Mouse (Mus musculus) stomach, embryonic 15.5 days (tissue): ENCODE results near the gene Fam208a. TPM values are rescaled to one million over a fixed set of nuclear protein-coding genes. Genes with fewer than 3 reads are reported as not detected.

ENCODE experiments used
- ATAC-seq: fragments of 200-750 bp; cut with Nextera tagmentation; 2 replicates; pipeline ENCODE4 v1.8.0; 2017; ENCODE audit warnings: low read depth, moderate number of reproducible peaks, moderate TSS enrichment; ENCODE audit not compliant: insufficient read depth, low FRiP score
- H3K27ac ChIP-seq: fragments of 300-500 bp; sonication (generic); 2 replicates; pipeline ENCODE4 v1.5.1; 2015; ENCODE audit warnings: mild to moderate bottlenecking, inconsistent platforms
- H3K27me3 ChIP-seq: fragments of 300-500 bp; sonication (generic); replicated peaks from 2 replicates; pipeline ENCODE4 v1.6.1; 2015; ENCODE audit warnings: inconsistent platforms
- H3K36me3 ChIP-seq: fragments of 300-500 bp; sonication (generic); 2 replicates; pipeline ENCODE4 v1.6.1; 2015; ENCODE audit warnings: inconsistent platforms
- H3K4me1 ChIP-seq: fragments of 300-500 bp; sonication (generic); 2 replicates; pipeline ENCODE4 v1.6.1; 2015; ENCODE audit warnings: inconsistent platforms
- H3K4me2 ChIP-seq: fragments of 300-500 bp; sonication (generic); 2 replicates; pipeline ENCODE4 v1.6.1; 2015; ENCODE audit warnings: mild to moderate bottlenecking, inconsistent platforms
- H3K4me3 ChIP-seq: fragments of 300-500 bp; sonication (generic); replicated peaks from 2 replicates; pipeline ENCODE4 v1.5.1; 2015; ENCODE audit warnings: inconsistent platforms
- H3K9ac ChIP-seq: fragments of 300-500 bp; sonication (generic); 2 replicates; pipeline ENCODE4 v1.6.1; 2015; ENCODE audit warnings: inconsistent platforms
- H3K9me3 ChIP-seq: fragments of 300-500 bp; sonication (generic); 2 replicates; pipeline ENCODE4 v1.6.1; 2016; ENCODE audit warnings: inconsistent platforms
- WGBS: fragments of 180-500 bp; shearing (Covaris S2); methylation state at CpG from one replicate; pipeline ENCODE4 v1.1.7; 2015; 5-methylcytosine and 5-hydroxymethylcytosine counted together
- microRNA-seq: library from miRNA; unstranded; fragments of <30 nt; microRNA quantifications from one replicate; pipeline ENCODE4, GENCODE M21; 2016
- polyA plus RNA-seq: library from polyadenylated mRNA; unstranded; fragments of >200 nt; fragmentation: Nextera tagmentation; extraction: Ambion mirVana; gene quantifications from 2 replicates; pipeline ENCODE4 v1.2.1, GENCODE M21; 2015

The Fam208a gene
- polyA plus RNA-seq, 1 experiment from 2014 or later: 14.3 TPM

DNA sequence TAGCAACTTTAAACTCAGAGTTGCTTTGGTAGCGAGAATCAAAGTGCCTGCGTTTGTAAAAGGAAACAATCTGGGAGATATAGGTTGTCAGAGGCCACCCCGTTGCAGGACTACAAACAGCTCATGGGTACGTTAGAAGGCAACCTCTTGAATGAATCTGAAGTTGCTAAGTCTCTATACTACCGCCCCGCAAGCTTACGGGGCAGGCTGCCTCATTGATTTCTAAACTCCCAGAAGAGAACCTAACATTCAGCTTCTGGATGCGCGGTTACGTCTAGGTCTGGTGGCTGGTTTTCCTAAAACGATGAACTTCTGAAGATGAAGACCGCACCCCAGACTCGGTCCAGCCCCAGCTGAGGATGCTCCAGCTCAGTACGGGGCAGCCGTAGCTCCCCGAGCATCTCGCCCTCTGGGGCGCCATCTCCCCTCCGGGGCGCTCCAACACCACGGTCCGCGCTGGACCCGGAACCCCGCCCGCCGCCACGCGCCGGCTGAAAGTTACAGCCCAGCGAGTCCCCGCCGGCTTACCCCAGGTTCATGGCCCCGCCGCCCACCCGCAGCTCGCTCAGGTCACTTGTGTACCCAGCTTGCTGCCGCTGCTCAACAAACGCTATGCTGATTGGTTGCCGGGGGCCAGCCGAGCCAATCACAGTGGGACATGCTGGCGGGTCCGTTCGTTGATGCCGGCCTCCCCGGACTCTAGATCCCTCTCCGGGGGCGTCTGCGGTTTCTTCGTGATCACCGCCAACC is 79.4 kb downstream of the Fam208a start, which contains the start of gene Ccdc66:
Gene Ccdc66 (minus strand): TSS at position 567 of the 750 bp plus-strand sequence.
- no peaks in the 10 kb centered on the region for H3K27me3 ChIP-seq
- H3K9me3 ChIP-seq: no peaks in the 10 kb centered on the region
- H3K4me3 ChIP-seq: peak within 1 kb of the TSS; percentile 93
- peak within 1 kb of the TSS; percentile 72 for H3K4me2 ChIP-seq
- peak within 1 kb of the TSS; percentile 64 for H3K27ac ChIP-seq
- no peaks in the 10 kb centered on the region for H3K4me1 ChIP-seq
- ATAC-seq: peak; percentile 96
- H3K36me3 ChIP-seq: no peaks in the 10 kb centered on the region
- WGBS: under 1% methylated on average over 51 of the region's 51 CpGs
- H3K9ac ChIP-seq: peak within 1 kb of the TSS; percentile 52; the same call in 1 of the 2 replicates

DNA sequence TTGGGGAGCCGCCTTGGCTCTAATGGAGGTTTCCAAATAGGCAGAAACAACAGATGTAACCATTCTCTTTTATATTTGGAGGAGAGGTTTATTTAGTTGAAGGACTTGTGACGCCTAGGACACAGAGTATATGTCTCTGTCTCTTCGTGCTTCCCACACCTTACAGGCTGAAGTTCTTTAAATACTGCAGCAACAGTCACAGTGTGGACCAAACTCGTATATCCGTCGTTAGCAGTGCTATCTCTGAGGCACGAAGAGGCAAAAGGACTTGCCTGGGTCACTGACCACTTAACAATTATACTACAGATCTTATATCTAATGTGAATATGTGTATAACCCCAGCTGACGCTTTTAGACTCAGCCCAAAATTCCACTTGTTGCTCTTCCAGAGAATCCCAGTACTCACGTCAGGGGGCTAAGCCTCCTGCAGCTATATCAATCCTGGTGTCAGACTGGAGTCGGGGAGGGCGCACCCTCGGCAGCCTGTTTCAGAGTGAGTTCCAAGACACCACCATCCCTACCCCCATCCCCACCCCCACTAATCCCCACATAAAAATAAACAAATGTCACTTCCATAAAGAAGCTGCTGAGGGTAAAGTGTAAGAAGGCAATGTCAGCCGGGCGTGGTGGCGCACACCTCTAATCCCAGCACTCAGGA is 80.1 kb downstream of the Fam208a start:
- Histone ChIP-seq H3K27ac (peak overlapping the region; percentile 64), H3K9me3 (no peaks in the 10 kb centered on the region)
- peak; percentile 33; the same call in 1 of the 2 replicates for ATAC-seq

DNA sequence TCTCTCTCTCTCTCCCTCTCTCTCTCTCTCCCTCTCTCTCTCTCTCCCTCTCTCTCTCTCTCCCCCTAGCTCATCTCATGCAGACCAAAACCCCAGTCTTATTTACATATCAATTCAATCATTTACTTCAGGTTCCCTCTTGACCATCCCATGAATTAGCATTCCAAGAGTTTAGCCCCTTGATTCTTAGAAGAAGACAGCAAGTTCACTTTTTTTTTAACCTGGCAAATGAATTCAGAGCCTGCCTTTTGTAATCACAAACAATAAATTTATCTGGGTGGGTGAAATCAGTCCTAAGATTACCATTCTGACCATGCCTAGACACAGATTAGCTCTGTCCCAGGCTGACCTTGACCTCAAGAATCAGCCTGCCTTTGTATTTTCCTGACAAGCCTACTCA is 95.9 kb downstream of the Fam208a start:
- no peaks in the 10 kb centered on the region for H3K27me3 ChIP-seq
- H3K9ac ChIP-seq: no peak overlapping the region
- no peak overlapping the region for H3K4me3 ChIP-seq
- H3K9me3 ChIP-seq: no peaks in the 10 kb centered on the region
- no peak for ATAC-seq
- H3K4me2 ChIP-seq: no peak overlapping the region
- H3K4me1 ChIP-seq: no peaks in the 10 kb centered on the region
- H3K36me3 ChIP-seq: no peaks in the 10 kb centered on the region
- H3K27ac ChIP-seq: no peak overlapping the region

More for the DNA sequence above, 80.1 kb downstream of the Fam208a start:
- WGBS: 22% methylated on average over 15 of the region's 15 CpGs
- Histone ChIP-seq H3K27me3 (no peaks in the 10 kb centered on the region), H3K4me1 (no peaks in the 10 kb centered on the region), H3K4me3 (peak overlapping the region; percentile 93), H3K9ac (peak overlapping the region; percentile 52; the same call in 1 of the 2 replicates), H3K4me2 (peak overlapping the region; percentile 72), H3K36me3 (no peaks in the 10 kb centered on the region)

Small RNAs within 50 kb of the gene (microRNA-seq; reads per million reads assigned to microRNA genes)
- not detected for gene Gm23633

Other genes with a start within 250 kb of the Fam208a start
- gene Ccdc66, start 79.6 kb downstream of the Fam208a start, polyA plus RNA-seq: 11.2 and 13.0 TPM in 2 replicates
- gene Erc2, start 193.6 kb downstream of the Fam208a start, polyA plus RNA-seq: 4.2 and 4.8 TPM in 2 replicates